Mouse (Mus musculus): ENCODE data around the gene Orm3. TPM values are rescaled to one million over a fixed set of nuclear protein-coding genes. Genes with fewer than 3 reads are reported as not detected.

The Orm3 gene
- polyA plus RNA-seq, 1 experiment from 2014 or later, result not detected

- Histone ChIP-seq H3K27ac (peak within 1 kb of the TSS; percentile 92), H3K9me3 (no peaks in the 10 kb centered on the region), H3K4me2 (peak within 1 kb of the TSS; percentile 64), H3K27me3 (no peaks in the 10 kb centered on the region), H3K9ac (replicated peaks) (peak within 1 kb of the TSS; percentile 56), H3K36me3 (no peaks in the 10 kb centered on the region), H3K4me1 (replicated peaks) (peaks cover 74% of the 10 kb centered on the region), H3K4me3 (replicated peaks) (peak within 1 kb of the TSS; percentile 37)
- peak; percentile 82 for ATAC-seq (ENCODE audit: insufficient number of reproducible peaks, insufficient read depth, low FRiP score, low TSS enrichment, low read depth)
- 11% methylated on average over 17 of the region's 17 CpGs for WGBS
Observed at GRCm38 (mm10) chr4:63403040-63403959, 47.3 kb downstream of the Orm3 start, which contains the start of gene Akna. Gene Akna, minus strand, starts transcription at chr4:63403354.

- H3K4me2 ChIP-seq, result no peak overlapping the region
- H3K27me3 ChIP-seq, result no peaks in the 10 kb centered on the region
- no peaks in the 10 kb centered on the region for H3K9me3 ChIP-seq
- no peak for ATAC-seq (ENCODE audit: insufficient number of reproducible peaks, insufficient read depth, low FRiP score, low TSS enrichment, low read depth)
- 73% methylated on average over 7 of the region's 7 CpGs for WGBS
- no peaks in the 10 kb centered on the region for H3K36me3 ChIP-seq
- peak overlapping the region; percentile 28; the same call in 1 of the 2 replicates for H3K9ac ChIP-seq (replicated peaks)
- peaks cover 73% of the 10 kb centered on the region for H3K4me1 ChIP-seq (replicated peaks)
- H3K4me3 ChIP-seq (replicated peaks), result no peak overlapping the region
- peak overlapping the region; percentile 92 for H3K27ac ChIP-seq
Observed at GRCm38 (mm10) chr4:63404205-63404604, 48.2 kb downstream of the Orm3 start.

- Histone ChIP-seq H3K27ac (no peak overlapping the region), H3K9me3 (no peaks in the 10 kb centered on the region), H3K36me3 (no peaks in the 10 kb centered on the region), H3K4me1 (replicated peaks) (peaks cover 71% of the 10 kb centered on the region), H3K4me2 (no peak overlapping the region), H3K4me3 (replicated peaks) (no peak overlapping the region), H3K9ac (replicated peaks) (0 out of 2 replicates have a peak overlapping the region, but pooled peaks have one; percentile 23), H3K27me3 (no peaks in the 10 kb centered on the region)
- WGBS, result 32% methylated on average over 7 of the region's 7 CpGs
- no peak for ATAC-seq (ENCODE audit: insufficient number of reproducible peaks, insufficient read depth, low FRiP score, low TSS enrichment, low read depth)
Observed at GRCm38 (mm10) chr4:63405051-63405450, 49.1 kb downstream of the Orm3 start.

- H3K9ac ChIP-seq (replicated peaks), result no peak overlapping the region
- H3K9me3 ChIP-seq, result no peaks in the 10 kb centered on the region
- no peak overlapping the region for H3K27ac ChIP-seq
- no peaks in the 10 kb centered on the region for H3K36me3 ChIP-seq
- H3K4me2 ChIP-seq, result no peak overlapping the region
- H3K4me3 ChIP-seq (replicated peaks), result no peak overlapping the region
- peaks cover 65% of the 10 kb centered on the region for H3K4me1 ChIP-seq (replicated peaks)
- WGBS, result 69% methylated on average over 4 of the region's 4 CpGs
- ATAC-seq (ENCODE audit: insufficient number of reproducible peaks, insufficient read depth, low FRiP score, low TSS enrichment, low read depth), result no peak
- H3K27me3 ChIP-seq, result no peaks in the 10 kb centered on the region
Observed at GRCm38 (mm10) chr4:63405683-63406082, 49.7 kb downstream of the Orm3 start.

- H3K27ac ChIP-seq, result no peak overlapping the region
- WGBS, result 61% methylated on average over 7 of the region's 7 CpGs
- H3K9me3 ChIP-seq, result no peaks in the 10 kb centered on the region
- peak overlapping the region; percentile 96 for H3K4me2 ChIP-seq
- H3K4me1 ChIP-seq (replicated peaks), result peaks cover 39% of the 10 kb centered on the region
- no peak for ATAC-seq (ENCODE audit: insufficient number of reproducible peaks, insufficient read depth, low FRiP score, low TSS enrichment, low read depth)
- H3K36me3 ChIP-seq, result no peaks in the 10 kb centered on the region
- no peak overlapping the region for H3K9ac ChIP-seq (replicated peaks)
- H3K4me3 ChIP-seq (replicated peaks), result no peak overlapping the region
- no peaks in the 10 kb centered on the region for H3K27me3 ChIP-seq
Observed at GRCm38 (mm10) chr4:63408247-63408646, 52.3 kb downstream of the Orm3 start.

- peak overlapping the region; percentile 61; the same call in 1 of the 2 replicates for H3K4me3 ChIP-seq (replicated peaks)
- H3K9ac ChIP-seq (replicated peaks), result no peak overlapping the region
- H3K36me3 ChIP-seq, result no peaks in the 10 kb centered on the region
- WGBS, result 8% methylated on average over 8 of the region's 8 CpGs
- ATAC-seq (ENCODE audit: insufficient number of reproducible peaks, insufficient read depth, low FRiP score, low TSS enrichment, low read depth), result peak; percentile 28
- H3K27me3 ChIP-seq, result no peaks in the 10 kb centered on the region
- H3K4me1 ChIP-seq (replicated peaks), result peaks cover 35% of the 10 kb centered on the region
- H3K9me3 ChIP-seq, result no peaks in the 10 kb centered on the region
- no peak overlapping the region for H3K27ac ChIP-seq
- H3K4me2 ChIP-seq, result peak overlapping the region; percentile 96
Observed at GRCm38 (mm10) chr4:63408649-63409048, 52.7 kb downstream of the Orm3 start.

Other genes with a start within 250 kb of the Orm3 start
- 0.50 and 0.59 TPM in 2 replicates for gene Ambp, start 201.4 kb upstream of the Orm3 start, polyA plus RNA-seq (2016; fragmentation: Nextera tagmentation; extraction: Ambion mirVana)
- gene Kif12, start 184.0 kb upstream of the Orm3 start, polyA plus RNA-seq (2016; fragmentation: Nextera tagmentation; extraction: Ambion mirVana), result 0.14 TPM in 1 of 2 replicates, not detected in the other
- gene Col27a1, start 142.2 kb upstream of the Orm3 start, polyA plus RNA-seq (2016; fragmentation: Nextera tagmentation; extraction: Ambion mirVana), result 20.5 and 22.6 TPM in 2 replicates
- not detected in 2 replicates for gene Orm1, start 11.6 kb upstream of the Orm3 start, polyA plus RNA-seq (2016; fragmentation: Nextera tagmentation; extraction: Ambion mirVana)
- not detected in 2 replicates for gene Orm2, start 6.3 kb downstream of the Orm3 start, polyA plus RNA-seq (2016; fragmentation: Nextera tagmentation; extraction: Ambion mirVana)
- gene Akna, start 47.2 kb downstream of the Orm3 start, polyA plus RNA-seq (2016; fragmentation: Nextera tagmentation; extraction: Ambion mirVana), result 10.0 and 11.3 TPM in 2 replicates
- 14.7 and 14.8 TPM in 2 replicates for gene Whrn, start 139.8 kb downstream of the Orm3 start, polyA plus RNA-seq (2016; fragmentation: Nextera tagmentation; extraction: Ambion mirVana)
- gene Atp6v1g1, start 188.6 kb downstream of the Orm3 start, polyA plus RNA-seq (2016; fragmentation: Nextera tagmentation; extraction: Ambion mirVana), result 293 and 317 TPM in 2 replicates
- gene Tmem268, start 202.6 kb downstream of the Orm3 start, polyA plus RNA-seq (2016; fragmentation: Nextera tagmentation; extraction: Ambion mirVana), result 8.8 and 11.6 TPM in 2 replicates
- gene Gm11213, start 249.1 kb downstream of the Orm3 start, polyA plus RNA-seq (2016; fragmentation: Nextera tagmentation; extraction: Ambion mirVana), result not detected in 2 replicates